Mouse (Mus musculus) thymus, postnatal 25 days (tissue): ENCODE results near the gene Top2a.
A peak's percentile ranks its signal among the peaks of the same experiment; 100 is the strongest.

ENCODE experiments used
- DNase-seq: peaks from one replicate; pipeline ENCODE4 v3.0.0; 2022

Top2a gene

GRCm38 (mm10) chr11:99023500-99024467, at the start of gene Top2a:
TSS of gene Top2a (minus strand) at chr11:99024189.
- peak; percentile 97 for DNase-seq

- DNase-seq, result no peak
Observed at GRCm38 (mm10) chr11:99073781-99074180, 49.8 kb upstream of the Top2a start.

- DNase-seq, result no peak
Observed at GRCm38 (mm10) chr11:99071866-99072265, 47.9 kb upstream of the Top2a start.

GRCm38 (mm10) chr11:99068455-99068854, 44.5 kb upstream of the Top2a start:
- DNase-seq, result no peak

GRCm38 (mm10) chr11:99067591-99067990, 43.6 kb upstream of the Top2a start:
- no peak for DNase-seq

- DNase-seq, result peak; percentile 68
Observed at GRCm38 (mm10) chr11:99065979-99066378, 42.0 kb upstream of the Top2a start.

GRCm38 (mm10) chr11:99065353-99065752, 41.4 kb upstream of the Top2a start:
- no peak for DNase-seq

- DNase-seq, result no peak
Observed at GRCm38 (mm10) chr11:99063406-99064131, 39.6 kb upstream of the Top2a start.

- DNase-seq, result no peak
Observed at GRCm38 (mm10) chr11:99062661-99063060, 38.7 kb upstream of the Top2a start.

- DNase-seq, result no peak
Observed at GRCm38 (mm10) chr11:99060435-99060834, 36.4 kb upstream of the Top2a start.

- no peak for DNase-seq
Observed at GRCm38 (mm10) chr11:99055571-99056452, 31.8 kb upstream of the Top2a start.

GRCm38 (mm10) chr11:99055143-99055542, 31.2 kb upstream of the Top2a start:
- DNase-seq, result no peak

- DNase-seq, result no peak
Observed at GRCm38 (mm10) chr11:99047643-99048042, 23.7 kb upstream of the Top2a start.

- DNase-seq, result no peak
Observed at GRCm38 (mm10) chr11:99047120-99047519, 23.1 kb upstream of the Top2a start.

- no peak for DNase-seq
Observed at GRCm38 (mm10) chr11:99045159-99045889, 21.3 kb upstream of the Top2a start.

- no peak for DNase-seq
Observed at GRCm38 (mm10) chr11:99044306-99044705, 20.3 kb upstream of the Top2a start.

GRCm38 (mm10) chr11:99043632-99044031, 19.6 kb upstream of the Top2a start:
- DNase-seq, result no peak

- DNase-seq, result no peak
Observed at GRCm38 (mm10) chr11:99042834-99043431, 18.9 kb upstream of the Top2a start.

GRCm38 (mm10) chr11:99041841-99042780, 18.1 kb upstream of the Top2a start:
- DNase-seq, result no peak

GRCm38 (mm10) chr11:99041051-99041729, 17.2 kb upstream of the Top2a start, which contains the start of gene Igfbp4:
TSS of gene Igfbp4 (plus strand) at chr11:99041244.
- peak; percentile 37 for DNase-seq
